Mouse (Mus musculus) ES-Bruce4 (cell line): ENCODE results near the gene Ccdc28b.

Experiments used
- CTCF ChIP-seq: IDR thresholded peaks from one replicate; pipeline ENCODE4 v1.8.1; 2011; ENCODE audit warnings: low read depth, low read length
- EP300 ChIP-seq: IDR thresholded peaks from 2 replicates; pipeline ENCODE4 v1.6.1; 2011; ENCODE audit warnings: low read depth, low read length; ENCODE audit not compliant: insufficient read depth

GRCm38 (mm10) chr4:129616631-129617030 is 7.1 kb downstream of the Ccdc28b start:
- TF ChIP-seq CTCF (no peak), EP300 (no peak)
